Mouse (Mus musculus) hindlimb bud, embryonic 11.5 days (tissue): ENCODE results near the gene Dthd1.

Experiments used
- DNase-seq: peaks from one replicate; pipeline ENCODE4 v3.0.0-alpha.2; 2012; ENCODE audit warnings: low read depth, low spot score; ENCODE audit errors: extremely low spot score

Dthd1 gene

GRCm38 (mm10) chr5:62813402-62814071, at the start of gene Dthd1:
Gene Dthd1 (plus strand): TSS chr5:62813823.
- no peak for DNase-seq

DNA sequence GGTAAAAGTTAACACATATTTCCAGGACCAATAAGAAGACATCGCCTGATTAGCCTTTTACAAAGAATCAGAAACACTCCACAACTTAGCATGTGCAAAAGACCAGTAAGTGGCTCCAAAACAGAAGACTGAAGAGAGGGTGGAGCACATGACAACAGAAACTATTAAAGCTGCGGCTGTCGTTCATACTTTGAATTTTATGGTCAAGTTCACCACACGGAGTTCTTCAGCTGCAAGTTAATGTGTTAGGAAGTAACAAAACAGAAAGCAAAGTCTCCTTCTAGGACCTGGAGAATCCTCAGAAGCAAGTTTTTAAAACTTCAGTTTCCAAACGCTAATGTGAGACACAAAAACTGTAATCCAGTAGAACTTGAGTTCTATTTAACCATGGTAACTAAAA, 49.5 kb upstream of the Dthd1 start:
- DNase-seq: no peak

DNA sequence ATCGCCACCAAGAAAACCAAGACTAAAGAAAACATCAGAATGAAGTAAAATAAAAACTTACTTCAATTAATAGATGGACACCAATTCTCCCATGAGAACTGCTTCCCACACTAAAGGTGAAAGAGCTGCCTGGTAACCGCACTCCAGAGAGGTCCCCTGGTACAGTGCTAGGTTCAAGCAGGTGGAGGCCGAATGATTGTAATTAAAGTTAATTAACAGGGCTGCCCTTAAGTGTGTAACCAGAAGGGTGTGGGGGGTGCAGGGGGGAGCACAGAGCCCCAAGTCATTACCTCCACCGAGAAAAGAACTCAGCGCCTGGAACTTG, 48.2 kb upstream of the Dthd1 start:
- DNase-seq: no peak

DNA sequence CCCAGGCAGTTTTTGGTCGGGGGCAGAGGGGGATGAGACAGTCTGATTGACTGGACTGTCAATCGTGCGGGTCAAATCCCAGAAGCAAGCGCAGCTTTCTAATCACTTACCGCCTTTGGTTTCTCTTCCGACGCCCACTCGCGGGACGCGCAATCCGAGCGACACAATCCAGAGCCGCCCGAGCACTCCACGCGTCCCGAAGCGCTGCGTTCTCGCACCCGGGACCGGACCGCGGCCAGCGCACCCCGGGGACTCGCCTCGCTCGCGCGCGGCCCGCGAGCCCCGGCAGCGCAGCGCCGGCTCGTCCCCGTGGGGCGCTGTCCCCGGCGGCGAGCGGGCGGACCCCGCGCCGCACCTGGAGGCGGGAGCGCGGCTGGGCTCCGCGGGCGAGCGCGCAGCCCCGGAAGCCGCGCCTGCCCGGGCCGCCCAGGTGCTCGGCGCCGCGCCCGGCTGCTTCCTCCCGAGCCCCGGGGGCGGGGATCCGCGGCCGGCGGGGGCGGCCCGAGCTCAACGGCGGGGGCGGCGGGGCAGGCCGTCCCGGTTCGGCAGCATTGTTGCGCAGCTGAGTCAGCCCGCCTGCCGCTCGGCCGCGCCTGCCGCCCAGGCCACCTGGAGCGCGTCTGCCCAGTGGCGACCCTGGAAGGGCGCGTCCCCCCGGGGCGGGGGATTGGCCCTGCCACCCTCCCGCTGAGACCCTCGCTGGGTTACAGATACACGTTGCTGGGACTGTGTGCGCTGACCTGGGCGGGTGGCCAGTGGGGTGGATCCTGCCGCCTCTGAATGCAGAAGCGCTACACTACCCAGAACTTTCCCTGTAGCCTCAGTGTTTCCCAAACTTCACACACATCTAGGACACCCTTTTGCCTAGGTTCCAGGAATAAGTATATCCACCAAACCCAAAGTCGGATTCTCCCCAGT, 47.6 kb upstream of the Dthd1 start, which contains the start of gene Arap2:
Arap2 (minus strand) TSS at position 376 of the 918 bp plus-strand sequence.
- DNase-seq: no peak

GRCm38 (mm10) chr5:62771775-62772599, 41.6 kb upstream of the Dthd1 start:
- no peak for DNase-seq

DNA sequence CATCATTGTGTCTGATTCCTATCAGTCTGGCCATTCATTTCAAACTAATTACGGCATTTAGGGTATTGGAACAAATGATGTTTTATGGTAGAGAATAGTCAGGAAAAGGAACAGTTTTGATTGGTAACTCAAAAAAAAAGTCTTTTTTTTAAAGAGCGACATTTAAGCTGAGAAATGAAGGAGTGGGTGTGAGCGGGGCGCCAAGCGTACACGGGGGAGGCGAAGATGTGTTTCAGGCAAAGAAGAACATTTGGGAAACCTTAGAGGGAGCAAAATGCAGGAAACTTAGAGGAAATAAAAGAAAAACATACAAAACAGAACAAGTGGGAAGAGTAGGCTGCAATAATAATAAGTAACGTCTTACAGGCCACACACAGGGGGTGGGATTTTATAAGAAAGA, 35.8 kb upstream of the Dthd1 start:
- DNase-seq: no peak

- no peak for DNase-seq
Observed at GRCm38 (mm10) chr5:62778682-62779081, 34.9 kb upstream of the Dthd1 start.

GRCm38 (mm10) chr5:62786809-62787208, 26.8 kb upstream of the Dthd1 start:
- no peak for DNase-seq

DNA sequence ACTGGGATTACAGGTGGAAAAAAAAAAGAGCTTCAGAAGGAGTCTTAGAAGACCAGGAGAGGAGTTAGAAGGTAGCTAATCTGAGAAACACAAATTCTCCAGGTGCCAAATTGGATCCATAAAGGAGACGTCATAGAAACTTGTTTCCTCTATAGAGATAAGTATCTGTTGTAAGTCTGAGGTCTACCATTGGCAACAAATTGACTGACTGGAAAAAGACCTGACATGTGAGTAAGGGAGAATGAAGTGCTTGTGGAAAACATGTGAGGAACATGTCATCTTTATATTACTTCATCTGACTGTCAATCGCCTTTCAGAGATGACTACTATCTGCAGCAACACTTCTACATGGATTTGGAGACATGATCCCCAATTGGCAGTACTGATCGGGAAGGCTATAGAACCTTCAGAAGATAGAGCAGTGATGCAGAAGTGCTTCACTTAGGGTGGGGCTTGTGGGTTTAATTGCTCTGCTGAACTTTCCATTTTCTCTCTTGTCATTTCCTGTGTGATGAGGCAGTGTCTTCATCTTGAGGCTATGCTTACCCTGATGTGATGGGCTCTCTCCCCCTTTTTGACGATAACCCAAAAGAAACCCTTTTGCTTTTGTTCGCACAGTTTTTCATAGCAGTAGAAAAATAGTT, 22.6 kb upstream of the Dthd1 start:
- DNase-seq: no peak

GRCm38 (mm10) chr5:62792776-62793175, 20.8 kb upstream of the Dthd1 start:
- no peak for DNase-seq

GRCm38 (mm10) chr5:62814072-62814414, 420 bp downstream of the Dthd1 start:
- DNase-seq: no peak

GRCm38 (mm10) chr5:62815741-62816140, 2.1 kb downstream of the Dthd1 start:
- DNase-seq: no peak

GRCm38 (mm10) chr5:62819567-62819966, 5.9 kb downstream of the Dthd1 start:
- no peak for DNase-seq

DNA sequence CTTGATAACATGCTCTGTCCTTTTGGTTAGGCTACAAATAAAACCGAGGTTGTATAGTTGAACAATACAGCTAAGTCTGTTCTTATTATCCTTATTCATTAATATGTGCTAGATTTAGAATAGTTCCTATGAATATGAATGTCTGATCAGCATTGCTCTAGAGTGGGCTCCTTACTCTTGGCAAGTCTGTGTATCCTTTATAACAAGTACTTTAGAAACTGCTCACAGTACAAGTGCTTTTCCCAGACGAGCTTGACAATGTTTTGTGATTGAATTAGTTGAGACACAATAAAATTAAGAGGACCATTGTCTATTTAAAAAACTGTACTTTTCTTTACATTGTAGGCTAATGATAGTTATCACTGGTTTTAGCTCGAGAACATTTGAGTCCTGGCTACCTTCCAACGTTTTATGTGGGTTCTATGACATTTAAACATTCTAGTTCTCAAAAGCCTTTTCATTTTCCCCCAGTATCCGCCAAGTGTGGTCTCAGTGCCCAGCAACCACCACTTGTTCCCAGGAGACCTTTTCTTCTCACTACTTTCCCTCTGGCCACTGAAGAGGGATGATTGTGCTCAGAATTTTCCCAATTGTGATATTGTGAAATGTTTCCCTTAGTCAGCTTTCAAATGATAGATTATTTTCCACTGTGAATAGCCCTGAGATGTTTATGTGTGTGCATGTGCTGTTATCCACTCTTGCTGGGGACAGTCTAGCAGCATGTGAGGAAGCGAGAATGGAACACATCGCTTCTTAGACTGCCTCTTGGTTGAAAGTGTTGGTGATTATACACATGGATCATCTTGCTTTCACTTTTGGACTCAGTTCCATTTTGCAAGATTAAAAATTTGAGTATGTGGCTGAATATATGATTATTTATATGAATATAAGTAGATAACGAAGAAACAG, 7.0 kb downstream of the Dthd1 start:
- DNase-seq: no peak

GRCm38 (mm10) chr5:62842955-62843730, 29.5 kb downstream of the Dthd1 start:
- no peak for DNase-seq

GRCm38 (mm10) chr5:62846571-62847131, 33.0 kb downstream of the Dthd1 start:
- no peak for DNase-seq

DNA sequence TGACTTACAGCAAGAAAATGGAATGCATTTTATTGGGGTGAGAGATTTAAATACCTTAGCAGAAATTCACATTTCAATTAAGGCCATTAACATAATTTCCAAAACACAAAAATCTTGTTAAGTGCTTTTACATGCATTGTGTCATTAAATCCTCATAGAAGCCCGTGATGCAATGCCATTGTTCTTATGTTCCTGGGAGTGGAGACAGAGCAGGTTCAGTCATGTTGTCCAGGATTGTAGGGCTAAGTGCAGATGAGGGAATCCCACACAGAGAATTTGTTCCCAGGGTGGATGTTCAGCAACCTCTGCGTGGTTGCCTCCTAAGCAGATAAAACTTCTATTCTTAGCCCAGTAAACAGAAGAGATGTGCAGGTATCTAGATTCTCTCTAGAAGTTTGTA, 37.7 kb downstream of the Dthd1 start:
- no peak for DNase-seq

DNA sequence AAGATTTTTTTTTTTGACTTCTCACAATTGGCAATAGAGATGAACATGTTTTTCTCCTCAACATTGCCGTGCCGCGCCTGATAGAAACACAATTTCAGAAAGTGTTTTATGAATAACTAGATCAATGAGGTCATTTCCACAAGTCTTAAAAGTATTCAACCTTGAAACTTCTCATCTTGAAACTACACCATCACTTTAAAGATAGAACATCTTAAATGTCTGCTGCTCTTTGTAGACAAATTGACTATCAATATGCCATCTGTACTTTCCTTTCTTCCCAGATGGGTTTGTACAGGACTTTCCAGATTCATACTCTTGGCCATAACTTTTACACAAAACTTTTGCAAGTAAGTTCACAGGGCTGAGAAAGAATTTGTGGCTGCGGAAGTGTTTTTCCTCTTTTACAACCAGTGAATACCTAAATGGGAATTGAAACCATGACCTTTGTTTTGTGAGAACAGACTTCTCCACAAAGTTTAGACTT, 40.8 kb downstream of the Dthd1 start:
- no peak for DNase-seq

DNA sequence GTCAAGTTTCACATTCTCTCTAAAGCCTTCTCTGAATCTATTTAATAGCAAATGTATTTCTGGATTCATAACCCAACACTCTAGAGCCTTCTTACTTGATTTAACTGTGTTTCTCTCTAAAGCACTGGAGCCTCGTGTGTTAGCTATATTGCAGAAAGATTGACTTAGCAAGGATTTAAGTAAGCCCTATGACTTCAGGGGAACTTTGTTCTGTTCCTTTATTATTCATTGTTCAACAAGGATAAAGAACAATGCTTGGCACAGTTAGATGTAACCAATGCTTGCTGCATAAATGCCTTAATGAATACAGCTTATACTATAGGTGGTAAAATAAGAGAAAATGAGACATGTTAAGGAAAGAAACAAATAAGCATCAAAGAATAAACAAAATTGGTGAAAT, 43.9 kb downstream of the Dthd1 start:
- no peak for DNase-seq
